Mouse (Mus musculus) layer of hippocampus, adult 9-11 months (tissue): ENCODE data around the gene Il20.
A peak's percentile ranks its signal among the peaks of the same experiment; 100 is the strongest.

Experiments
- DNase-seq: peaks from one replicate; pipeline ENCODE4 v3.0.0; 2022

The Il20 gene

DNA sequence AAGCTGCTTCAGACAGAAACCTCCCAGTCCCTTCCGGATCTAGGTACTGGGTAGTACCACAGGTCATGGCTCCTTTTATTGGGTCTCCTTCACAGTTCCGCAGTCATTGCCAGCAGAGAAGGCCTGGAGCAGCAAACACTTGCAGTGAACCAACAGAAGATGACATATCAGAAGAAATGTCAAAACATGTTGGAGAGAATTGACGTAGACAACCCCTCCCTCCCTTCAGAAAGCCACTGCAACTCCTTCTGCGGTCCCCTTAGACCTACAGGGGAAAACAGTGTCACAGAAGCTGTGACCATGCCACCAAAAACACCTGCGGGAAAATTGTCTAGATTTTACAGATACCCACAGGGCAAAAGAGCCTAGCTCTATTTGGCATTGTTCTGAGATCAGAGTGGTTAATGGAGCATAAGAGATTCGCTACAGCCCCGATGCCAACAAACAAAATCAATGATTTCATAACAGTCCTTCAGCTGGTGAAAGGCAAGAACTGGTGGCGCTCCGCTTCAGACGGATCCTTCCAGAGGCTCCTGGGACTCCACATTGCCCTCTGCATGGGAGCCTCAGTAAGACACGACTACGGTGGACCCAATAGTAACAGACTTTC is at the start of gene Il20:
Il20 (minus strand) TSS at position 51 of the 610 bp plus-strand sequence.
- DNase-seq, result no peak

DNA sequence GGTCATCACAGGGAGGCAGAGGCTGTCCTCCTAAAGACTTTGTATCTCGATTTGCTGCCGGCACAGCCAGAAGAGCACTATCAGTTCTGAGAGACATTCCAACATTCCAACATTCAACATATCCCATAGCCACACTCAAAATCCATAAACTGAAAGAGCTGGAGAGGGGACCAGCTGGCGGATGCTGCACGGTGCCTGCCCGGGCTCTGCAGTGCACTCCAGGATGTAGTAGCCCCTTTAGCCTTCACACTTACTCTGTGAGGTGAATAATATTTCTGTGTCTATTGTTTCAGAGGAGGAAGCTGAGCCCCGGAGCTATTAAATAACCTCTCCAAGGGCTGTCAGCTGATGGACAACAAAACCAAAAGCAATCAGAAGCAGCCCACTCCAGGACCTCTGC is 35.7 kb upstream of the Il20 start:
- DNase-seq, result no peak

DNA sequence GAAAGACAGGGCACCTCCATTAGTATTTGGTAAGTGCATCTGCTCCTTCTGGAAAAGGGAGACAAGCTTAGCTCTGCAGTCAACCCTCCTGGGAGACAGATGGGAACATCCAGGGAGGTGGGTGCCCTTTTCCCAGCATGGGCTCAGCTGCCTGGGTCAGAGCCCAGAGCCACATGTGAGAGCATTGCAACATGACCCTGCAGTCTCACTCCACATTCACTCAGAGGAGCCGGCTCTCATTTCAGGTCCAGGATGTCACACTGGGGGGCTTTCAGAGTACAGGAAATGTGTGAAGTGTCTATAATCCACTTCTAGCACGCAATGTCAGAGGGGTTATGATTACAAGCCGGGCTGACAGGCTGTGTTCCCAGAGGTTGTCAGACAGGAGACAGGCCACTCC is 30.6 kb upstream of the Il20 start:
- no peak for DNase-seq

DNA sequence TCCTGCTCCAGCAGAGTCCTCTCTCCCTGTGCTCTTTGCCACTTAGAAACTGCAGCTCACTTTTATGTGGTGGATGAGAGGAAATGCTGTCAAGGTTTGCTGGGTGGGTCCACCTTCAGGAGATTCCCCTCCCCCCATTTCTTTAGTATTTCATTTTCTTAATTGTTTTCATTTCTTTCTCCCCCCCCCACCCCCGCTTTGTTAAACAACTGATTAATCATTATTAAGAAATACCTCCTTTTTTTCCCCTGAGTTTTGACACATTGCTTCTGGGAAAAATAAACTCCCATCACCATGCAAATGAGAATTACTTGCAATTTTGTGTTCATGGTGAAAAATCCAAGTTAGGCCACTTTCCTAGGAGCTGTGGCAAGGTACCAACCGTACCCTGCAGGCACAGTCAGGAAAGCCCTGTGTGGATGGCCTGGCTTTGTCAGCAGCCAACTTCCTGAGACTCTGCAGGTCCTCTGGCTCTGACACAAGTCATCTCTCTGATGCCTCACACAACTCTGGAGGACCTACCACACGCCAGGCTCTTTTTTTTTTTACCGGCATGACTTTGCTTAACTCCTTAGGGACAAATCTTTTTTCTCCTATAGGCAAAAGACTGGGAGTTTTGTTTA is 28.9 kb upstream of the Il20 start, which contains the start of gene Il19:
Il19 (minus strand) TSS at position 51 of the 623 bp plus-strand sequence.
- DNase-seq, result no peak

DNA sequence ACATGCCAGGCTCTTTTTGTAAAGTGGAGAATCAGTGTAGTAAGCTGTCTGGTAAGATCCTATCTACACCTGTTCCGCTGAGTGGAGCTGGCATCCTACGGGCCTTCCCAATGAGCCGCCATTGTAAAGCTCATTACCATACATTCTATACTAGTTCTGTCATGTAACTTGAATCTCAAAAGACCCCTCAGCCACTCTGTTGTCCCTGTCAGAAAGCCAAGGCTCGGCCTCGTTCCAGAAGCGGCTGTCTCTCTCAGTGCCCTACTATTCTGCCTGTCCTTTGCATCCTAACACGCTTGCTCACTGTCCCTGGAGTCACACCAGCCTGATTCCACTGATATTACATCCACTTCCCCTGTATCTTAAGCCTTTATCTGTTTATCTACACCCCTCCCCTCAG is 26.9 kb upstream of the Il20 start:
- DNase-seq, result no peak

DNA sequence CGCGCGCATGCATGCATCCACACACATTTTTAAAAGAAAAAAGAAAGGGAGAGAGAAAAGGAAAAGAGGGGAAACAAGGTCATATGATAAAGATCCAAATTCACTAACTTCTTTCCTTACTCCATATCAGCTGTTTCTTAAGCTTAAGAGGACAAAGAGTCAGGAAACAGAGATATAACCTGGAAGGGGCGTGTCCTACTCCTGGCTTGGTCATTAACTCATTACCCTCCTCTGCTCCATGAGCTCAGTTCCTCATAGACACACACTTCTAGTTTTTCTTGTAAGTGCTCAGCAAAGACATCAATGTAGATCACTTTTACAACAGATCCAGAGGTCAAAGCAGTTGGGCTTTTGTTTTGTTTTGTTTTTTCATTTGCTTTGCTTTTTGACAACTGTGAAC is 25.9 kb upstream of the Il20 start:
- DNase-seq, result no peak

DNA sequence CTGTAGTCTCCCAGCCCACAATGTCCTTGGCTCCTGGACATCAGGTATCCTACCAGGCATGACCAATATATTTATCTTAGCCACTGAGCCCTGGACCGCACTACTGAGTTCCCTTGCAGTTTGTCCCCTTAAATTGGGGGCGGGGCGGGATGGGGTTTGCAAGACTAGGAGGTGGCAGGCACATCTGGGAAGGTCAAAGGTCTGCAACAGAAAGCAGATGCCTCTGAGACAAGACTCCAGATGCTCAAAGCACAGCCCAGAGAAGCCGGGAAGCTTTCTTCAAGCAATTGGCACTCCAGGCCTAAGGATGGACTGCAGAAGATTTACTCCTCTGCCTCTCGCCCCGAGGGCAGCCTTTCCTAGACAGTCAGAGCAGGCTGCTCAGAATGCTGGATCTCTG is 25.1 kb upstream of the Il20 start:
- no peak for DNase-seq

DNA sequence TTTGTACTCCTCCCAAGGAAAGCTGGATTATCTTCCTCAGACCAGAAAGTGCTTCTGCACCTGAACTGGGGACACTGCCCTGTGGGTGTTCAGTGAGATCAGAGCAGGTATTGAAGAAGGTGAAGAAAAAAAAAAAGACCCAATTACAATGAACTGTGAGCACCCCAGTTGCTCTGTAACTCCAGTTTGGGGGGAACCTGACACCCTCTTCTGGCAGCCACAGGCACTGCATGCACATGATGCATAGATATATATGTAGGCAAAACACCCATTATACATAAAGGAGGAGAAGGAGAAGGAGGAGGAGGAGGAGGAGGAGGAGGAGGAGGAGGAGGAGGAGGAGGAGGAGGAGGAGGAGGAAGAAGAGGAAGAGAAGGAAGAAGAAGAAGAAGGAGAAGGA is 15.2 kb upstream of the Il20 start:
- no peak for DNase-seq

DNA sequence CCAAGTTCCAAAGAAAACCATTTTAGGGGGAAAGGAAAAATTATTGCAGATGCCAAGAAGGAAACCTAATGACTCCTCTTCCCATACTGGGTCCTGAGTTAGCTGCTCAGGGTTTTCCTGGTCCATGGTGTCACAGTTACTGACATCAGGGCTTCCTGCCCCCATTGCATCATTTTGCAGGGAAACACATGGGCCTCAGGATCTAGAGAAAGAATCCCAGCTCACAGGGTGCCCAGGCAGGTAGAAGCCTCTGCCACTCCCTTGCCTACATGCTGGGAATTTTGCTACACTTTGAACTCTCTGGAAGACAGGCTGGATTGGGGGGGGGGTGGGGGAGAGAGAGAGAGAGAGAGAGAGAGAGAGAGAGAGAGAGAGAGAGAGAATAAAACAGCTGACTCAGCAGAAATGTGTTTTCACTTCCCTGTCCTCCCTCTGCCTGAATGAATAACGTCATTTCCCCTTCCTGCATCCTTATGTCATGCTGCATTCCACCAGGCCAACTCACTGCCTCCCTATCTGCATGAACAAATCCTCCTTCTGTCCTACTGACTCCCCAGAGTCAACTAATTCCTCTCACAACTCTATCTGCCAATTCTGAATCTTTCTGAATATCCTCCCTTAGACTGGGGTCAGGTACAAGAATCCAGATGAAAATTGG is 7.2 kb upstream of the Il20 start:
- peak; percentile 8 for DNase-seq

DNA sequence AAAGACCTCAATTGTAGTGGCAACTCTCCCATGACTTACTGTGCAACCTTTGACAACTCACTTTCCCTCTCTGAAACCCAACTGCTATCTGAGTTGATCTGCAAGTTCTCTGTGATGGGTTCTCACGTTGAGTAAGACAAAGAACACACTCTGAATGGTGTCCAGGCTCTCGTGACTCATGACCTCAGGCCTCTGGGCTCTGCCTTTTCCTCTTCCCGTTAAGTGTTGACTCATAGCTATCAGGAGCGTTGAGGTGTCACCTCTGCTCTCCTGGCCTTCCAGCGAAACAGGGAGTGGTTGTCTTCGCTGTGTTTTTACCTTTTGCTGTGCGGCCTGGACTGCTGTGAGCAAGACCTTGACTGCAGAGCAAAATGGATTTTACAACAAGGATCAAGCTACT is 8.7 kb downstream of the Il20 start:
- DNase-seq, result no peak

DNA sequence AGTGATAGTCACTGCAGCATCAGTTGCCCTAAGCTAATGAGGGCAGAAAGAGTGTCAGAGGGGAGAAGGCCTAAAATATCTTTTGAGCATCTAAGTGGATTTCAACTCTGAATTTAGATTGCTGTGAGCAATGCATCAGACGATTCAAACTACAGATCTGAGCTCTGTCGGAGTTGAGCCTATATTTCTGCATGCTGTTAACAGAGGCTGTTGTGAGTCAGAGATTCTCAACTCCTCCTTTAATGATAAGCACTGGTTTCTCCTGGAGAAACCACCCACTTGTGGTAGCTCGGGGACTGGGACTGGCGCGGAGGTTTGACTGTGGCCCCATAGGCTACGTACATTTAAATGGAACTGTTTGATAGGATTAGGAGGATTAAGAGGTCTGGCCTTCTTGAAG is 16.8 kb downstream of the Il20 start:
- no peak for DNase-seq

DNA sequence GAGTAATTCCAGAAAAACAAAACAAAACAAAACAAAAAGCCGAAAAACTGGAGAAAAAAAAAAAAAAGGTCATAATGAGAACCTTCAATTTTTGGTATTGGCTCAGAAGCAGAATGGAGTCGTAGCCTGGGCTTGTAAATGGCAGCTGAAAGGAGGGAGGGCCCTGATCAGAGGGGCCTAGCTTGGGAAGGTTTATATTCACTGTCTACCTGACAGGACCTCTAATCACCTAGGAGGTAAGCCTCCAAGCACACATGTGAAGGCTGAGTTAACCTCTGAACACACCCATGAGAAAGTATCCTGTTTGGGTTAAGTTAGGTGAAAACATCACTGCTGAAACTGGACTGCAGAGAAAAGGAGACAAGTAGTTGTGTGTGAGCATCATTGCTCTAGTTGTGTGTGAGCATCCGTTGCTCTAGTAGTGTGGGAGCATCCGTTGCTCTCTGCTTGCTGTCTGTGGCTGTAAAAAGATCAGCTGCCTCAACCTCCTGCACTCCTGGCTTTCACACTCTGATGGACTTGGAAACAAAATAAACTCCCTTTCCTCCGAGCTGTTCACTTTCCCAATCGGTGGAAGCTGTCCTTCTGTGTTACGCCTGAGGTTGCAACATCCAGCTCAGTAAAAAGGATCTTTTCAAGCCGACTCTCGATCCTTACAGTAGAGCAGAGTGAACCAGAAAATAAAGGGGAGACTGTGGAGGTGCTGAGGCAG is 17.8 kb downstream of the Il20 start:
- DNase-seq, result no peak

DNA sequence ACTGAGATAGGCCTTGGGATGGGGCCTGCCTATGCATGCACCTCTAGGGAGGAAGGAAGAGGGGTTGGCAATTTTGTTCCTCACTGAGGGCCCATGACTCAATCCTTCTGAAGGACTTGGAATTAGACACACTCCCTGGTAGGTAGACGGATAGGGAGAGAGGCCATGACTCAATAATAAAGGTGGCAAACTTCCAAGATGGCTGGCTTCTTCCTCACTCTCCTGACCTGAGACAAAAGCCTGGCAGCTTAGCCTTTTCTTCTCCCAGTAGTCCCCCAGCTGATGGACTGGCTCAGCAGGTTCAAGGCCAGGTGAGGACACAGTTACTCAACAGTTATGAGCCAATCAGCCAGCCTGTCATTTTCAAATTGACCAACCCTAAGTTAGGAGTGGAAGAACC is 18.8 kb downstream of the Il20 start:
- no peak for DNase-seq

DNA sequence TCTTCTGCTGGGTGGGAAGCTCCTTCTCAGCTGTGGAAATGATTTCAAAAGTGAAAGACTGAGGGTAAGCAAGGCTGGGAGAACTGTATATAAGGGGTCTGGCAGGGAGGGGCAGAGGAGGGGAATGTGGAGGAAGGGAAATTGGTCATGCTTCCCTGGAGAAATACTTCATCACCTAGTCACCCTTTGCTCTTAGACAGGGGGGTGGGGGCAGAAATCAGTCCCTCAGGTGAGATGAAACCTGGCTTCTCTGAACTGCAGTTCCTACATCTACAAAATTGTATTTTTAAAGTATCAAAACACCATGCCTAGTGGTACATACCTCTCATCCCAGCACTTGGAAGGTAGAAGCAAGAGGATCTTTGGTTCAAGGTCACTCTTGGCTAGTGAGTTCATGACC is 23.9 kb downstream of the Il20 start, which contains the start of gene Il24:
Il24 (minus strand) TSS at position 101 of the 400 bp plus-strand sequence.
- DNase-seq, result no peak

DNA sequence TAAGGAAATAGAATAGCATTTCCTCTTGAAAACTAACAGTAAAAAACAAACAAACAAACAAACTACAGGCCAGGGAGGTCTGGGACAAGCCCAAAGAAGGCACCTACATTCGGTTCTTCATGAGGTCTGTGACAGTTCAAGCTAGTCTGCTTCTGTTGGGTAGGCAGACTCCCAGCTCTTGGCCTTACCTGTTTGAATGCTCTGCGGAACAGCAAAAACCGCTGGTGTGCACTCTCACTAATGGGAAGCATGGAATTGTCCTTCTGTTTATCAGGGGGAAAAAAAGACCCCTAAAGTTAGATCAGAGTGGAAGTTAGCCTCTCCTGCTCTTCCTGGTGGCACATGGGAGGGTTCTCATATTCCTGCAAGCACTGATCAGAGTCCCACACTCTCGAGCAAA is 28.1 kb downstream of the Il20 start:
- DNase-seq, result no peak

DNA sequence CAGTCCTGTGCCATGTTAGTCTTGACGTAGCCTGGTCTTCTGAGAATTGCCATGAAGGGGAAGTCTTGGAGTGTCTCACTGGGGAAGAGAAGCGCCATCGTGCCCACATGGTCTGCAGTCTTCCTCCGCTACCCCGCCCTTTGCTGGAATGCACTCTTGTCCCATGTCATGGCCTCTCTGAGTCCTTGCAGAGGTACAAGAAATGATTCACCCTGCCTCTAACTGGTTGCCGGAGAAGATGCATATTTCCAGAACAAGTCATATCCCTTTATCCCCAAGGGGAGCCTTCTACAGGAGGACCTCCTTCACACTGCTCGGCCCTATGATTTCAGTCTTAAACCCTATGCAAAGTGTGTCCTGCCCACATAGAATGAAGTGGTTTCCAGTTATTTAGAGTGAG is 31.3 kb downstream of the Il20 start:
- DNase-seq, result no peak

DNA sequence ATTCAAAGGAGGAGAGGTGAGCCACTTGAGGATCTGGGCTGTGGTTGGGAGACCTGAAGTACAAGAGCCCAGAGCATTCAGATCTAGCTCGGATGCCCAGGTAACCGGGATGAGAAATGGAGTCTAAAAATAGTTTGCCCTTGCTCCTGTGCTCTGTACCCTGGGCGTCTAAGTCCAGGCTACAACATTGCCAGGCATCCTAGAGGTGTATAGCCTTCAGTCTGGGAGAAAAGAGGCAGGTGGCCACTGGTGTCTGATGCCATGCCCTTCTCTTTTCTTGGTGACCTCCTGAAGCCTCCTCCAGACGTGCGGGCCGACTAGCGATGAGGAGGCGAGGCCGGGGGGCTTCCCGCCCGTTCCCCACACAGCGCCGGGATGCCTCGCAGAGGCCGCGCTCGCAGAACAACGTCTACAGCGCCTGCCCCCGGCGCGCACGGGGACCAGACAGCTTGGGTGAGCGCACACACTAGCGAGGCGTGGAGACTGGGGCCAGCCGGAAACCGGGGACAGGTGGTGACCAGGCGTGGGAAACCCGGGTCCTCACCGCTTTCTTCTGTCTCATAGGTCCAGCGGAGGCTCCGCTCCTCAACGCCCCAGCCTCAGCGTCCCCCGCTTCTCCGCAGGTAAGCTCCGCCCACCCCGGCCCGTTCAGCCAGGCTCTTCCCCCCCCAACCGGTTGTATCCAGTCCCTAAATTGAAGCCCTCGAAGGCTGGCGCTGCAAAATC is 33.2 kb downstream of the Il20 start:
- DNase-seq, result no peak

DNA sequence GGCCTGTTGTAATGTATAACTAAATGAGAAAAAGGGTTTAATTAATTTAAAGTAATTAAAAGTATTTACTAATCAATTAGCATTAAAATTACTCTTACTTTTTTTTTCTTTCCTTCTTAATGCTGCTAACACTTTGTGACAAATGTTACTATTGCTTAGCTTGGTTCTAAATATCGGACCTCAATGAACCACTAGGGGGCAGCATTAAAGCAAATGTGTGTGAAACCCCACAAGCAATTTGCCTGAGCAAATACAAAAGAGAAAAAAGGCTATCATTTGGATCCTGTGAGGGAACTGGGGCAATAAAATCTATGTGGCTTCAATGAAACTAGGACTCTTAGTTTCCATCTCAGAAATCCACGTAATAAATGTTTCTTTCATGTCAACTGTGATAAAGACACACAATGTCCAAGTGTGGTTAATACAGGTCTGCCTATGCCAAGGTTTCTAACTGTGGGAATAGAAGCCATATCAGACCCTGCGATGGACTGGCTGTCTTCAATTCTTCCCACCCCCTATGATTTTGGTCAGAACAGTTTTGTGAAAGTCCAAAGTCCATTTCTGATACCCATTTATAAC is 34.2 kb downstream of the Il20 start:
- peak; percentile 58 for DNase-seq

DNA sequence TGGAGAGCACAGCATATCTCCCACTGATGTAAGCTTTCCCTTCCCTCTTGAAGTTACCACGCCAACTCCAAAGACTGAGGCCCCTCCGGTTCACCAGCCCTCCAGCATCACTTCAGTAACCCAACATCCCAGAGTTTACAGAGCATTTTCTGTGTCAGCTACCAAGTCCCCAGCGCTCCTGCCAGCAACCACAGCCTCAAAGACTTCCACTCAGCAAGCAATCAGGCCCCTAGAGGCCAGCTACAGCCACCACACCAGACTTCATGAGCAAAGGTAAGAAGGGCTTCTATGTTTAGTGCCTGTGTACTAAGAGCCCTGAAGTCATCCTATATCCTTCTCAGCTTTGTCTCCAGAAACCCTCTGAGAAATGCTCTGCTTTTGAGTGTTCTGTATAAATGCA is 35.3 kb downstream of the Il20 start:
- DNase-seq, result no peak

DNA sequence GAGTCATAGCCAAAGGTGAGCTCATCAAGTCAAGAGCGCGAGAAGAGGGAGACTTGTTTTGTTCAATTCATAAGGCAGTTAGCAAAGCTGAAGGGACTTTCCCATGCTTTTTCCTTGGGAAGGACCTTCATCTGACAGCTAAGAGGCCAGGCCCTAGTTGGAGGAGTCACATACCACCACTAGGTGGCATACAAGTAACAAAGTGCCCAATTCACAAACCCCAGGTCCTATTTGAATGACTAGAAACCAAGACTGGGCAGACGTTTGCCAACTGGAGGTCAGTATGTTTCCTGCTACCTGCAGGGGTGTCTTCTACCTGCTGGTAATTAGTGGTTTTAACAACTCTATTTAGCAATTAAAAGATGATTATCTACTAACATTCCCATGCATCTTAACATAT is 36.1 kb downstream of the Il20 start:
- DNase-seq, result peak; percentile 48

DNA sequence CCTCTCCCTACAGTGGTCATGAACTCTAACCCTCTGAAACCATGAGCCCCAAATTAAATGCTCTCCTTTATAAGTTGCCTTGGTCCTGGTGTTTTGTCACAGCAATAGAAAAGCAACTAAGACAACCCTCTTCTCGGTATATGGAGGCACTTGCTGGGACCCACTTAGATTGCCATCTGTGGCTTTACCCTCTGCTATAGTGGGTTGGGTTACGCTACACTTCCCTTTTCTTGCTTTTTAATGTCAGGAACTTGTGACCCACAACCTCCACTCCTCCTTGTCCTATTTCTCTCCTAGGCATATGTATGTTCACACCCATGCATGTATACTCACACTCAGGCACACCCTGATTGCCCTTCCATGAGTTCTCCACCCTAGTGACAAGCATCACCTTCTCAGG is 38.3 kb downstream of the Il20 start:
- DNase-seq, result no peak

DNA sequence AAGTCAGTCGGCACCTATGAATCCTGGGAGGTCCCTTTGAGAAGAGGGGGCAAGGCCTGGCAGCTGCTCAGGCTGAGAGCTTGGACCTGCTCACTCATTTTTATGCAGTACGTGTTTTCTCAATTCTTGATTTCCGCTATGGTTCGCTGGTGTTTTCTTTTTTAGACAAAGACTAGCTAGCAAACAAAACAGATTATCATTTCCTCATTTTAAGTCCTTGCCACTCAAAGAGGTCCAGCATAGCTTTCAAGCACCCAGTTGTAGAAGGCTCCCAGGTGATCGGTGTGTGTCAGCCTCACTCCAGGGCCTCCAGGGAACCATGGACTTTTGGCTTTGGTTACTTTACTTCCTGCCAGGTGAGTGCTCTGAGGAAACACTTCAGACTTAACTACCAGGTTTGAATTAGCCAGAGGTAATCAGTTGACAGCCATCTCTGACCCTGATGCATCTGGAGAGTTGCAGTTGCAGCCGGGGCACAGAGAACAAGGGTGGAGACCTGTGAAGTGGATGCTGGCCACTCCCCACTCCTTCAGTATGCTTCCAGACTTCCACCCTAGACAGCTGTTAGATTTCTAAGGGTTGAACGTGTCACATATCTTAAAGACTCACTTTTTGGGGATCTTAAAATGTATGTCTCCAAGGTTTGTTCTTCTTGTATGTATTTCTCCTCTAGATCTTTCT is 45.6 kb downstream of the Il20 start, which contains the start of gene Fcmr:
Fcmr (plus strand) TSS at position 129 of the 681 bp plus-strand sequence.
- no peak for DNase-seq
